Mouse (Mus musculus): Measurements from ENCODE around the gene Cdh13. TPM values are rescaled to one million over a fixed set of nuclear protein-coding genes. Genes with fewer than 3 reads are reported as not detected.

The Cdh13 gene
- polyA plus RNA-seq, 1 experiment from 2014 or later = 2.4 TPM

DNA sequence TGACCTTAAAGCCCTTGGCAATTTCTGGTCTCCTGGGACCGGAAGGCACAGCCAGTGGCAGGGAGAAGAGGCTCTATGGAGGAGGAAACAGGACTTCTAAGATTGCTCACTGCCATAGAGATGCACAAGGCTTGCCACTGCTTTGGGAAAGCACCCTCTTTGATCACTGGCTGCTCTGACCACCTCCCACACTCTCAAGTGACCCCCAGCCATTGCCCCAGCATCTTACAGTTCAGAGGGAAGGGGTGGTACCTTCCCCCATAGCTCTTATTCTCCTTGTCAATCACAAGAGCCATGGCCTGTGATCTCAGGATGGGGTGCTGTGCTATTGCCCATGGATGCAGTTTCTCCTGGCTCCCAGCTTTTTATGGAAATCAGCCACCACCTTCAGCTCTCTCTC, 406.3 kb downstream of the Cdh13 start:
- Histone ChIP-seq H3K4me3 (no peak overlapping the region), H3K4me1 (no peaks in the 10 kb centered on the region), H3K9me3 (no peaks in the 10 kb centered on the region), H3K27ac (replicated peaks) (no peak overlapping the region), H3K27me3 (replicated peaks; ENCODE audit: low read depth, poor library complexity, severe bottlenecking) (no peaks in the 10 kb centered on the region), H3K36me3 (replicated peaks) (no peaks in the 10 kb centered on the region)
- WGBS = 80% methylated on average over 1 of the region's 1 CpGs
- DNase-seq (ENCODE audit: low spot score) = no peak

DNA sequence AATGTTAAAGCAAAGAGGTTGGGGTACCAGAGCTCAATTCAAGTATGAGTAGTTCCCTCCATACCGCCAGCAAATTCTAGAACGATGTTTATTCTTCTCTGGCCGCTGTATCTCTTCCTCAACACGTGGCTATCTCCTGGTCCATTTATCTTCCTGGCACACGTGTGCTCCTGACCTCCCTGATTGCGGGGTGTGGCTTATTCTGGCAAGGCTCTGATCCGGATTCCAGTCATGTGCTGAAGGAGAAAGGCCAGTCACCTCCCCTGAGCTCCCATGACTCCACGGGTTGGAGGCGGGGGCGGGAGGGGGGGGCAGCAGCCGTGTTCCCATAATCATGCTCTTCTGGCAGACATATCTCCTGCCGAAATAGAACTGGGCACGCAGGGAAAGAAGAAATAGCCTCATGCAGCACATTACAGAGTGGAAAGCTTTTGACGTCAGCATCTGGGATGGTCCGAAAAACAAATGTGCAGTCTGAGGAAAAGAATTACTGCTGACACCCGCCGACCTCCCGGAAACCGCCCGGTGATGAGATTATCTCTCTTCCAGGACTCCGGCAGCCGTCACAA, 417.9 kb downstream of the Cdh13 start:
- Histone ChIP-seq H3K4me1 (no peaks in the 10 kb centered on the region), H3K27me3 (replicated peaks; ENCODE audit: low read depth, poor library complexity, severe bottlenecking) (no peaks in the 10 kb centered on the region), H3K4me3 (no peak overlapping the region), H3K36me3 (replicated peaks) (no peaks in the 10 kb centered on the region), H3K9me3 (0 out of 2 replicates have a peak, but pooled peaks cover 7% of the 10 kb centered on the region), H3K27ac (replicated peaks) (no peak overlapping the region)
- DNase-seq (ENCODE audit: low spot score) = no peak
- WGBS = 89% methylated on average over 22 of the region's 22 CpGs

DNA sequence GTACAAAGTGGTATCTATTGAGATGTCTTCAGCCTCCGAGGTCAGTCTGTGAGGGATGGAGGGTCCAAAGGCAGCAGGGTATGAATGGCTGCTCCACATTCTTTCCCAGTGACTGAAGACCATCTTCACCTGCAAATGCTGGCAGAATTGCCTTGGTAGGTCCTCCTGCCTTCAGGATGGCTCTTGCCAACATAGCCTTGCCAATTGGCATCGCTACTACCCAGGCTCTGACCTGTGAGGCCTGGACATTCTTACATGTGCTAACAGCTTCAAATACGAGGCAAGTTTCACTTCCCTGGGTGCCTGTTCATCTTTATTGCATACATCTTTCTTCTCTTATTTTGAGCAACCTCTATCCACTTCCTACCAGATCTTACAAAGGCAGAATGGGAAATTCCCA, 425.8 kb downstream of the Cdh13 start:
- no peaks in the 10 kb centered on the region for H3K27me3 ChIP-seq (replicated peaks; ENCODE audit: low read depth, poor library complexity, severe bottlenecking)
- no peak for DNase-seq (ENCODE audit: low spot score)
- 88% methylated on average over 3 of the region's 3 CpGs for WGBS

DNA sequence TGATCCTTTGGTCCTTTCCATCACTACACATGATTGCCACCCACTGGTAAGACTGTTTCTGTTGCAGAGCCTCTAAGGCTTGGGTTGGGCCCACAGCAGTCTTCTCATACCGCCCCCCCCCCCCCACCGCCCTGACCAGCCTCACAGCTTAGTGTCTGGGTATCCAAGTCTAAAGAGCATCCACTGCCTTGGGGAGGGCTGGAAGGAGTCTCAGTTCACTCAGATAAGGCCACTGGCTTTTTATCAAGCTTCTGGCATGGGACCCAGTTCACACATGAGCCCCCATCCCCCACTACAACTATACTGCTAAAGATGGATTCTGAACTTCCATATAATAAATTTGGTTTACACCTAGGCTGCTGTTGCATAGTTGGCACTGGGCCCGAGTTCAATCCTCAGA, 428.1 kb downstream of the Cdh13 start:
- Histone ChIP-seq H3K36me3 (replicated peaks) (no peaks in the 10 kb centered on the region), H3K27me3 (replicated peaks; ENCODE audit: low read depth, poor library complexity, severe bottlenecking) (no peaks in the 10 kb centered on the region), H3K4me1 (no peaks in the 10 kb centered on the region), H3K27ac (replicated peaks) (no peak overlapping the region), H3K4me3 (no peak overlapping the region), H3K9me3 (no peaks in the 10 kb centered on the region)
- 83% methylated on average over 3 of the region's 3 CpGs for WGBS
- no peak for DNase-seq (ENCODE audit: low spot score)

More for the DNA sequence above, 425.8 kb downstream of the Cdh13 start:
- H3K4me1 ChIP-seq = no peaks in the 10 kb centered on the region
- H3K4me3 ChIP-seq = no peak overlapping the region
- no peaks in the 10 kb centered on the region for H3K9me3 ChIP-seq
- H3K27ac ChIP-seq (replicated peaks) = no peak overlapping the region
- H3K36me3 ChIP-seq (replicated peaks) = no peaks in the 10 kb centered on the region

DNA sequence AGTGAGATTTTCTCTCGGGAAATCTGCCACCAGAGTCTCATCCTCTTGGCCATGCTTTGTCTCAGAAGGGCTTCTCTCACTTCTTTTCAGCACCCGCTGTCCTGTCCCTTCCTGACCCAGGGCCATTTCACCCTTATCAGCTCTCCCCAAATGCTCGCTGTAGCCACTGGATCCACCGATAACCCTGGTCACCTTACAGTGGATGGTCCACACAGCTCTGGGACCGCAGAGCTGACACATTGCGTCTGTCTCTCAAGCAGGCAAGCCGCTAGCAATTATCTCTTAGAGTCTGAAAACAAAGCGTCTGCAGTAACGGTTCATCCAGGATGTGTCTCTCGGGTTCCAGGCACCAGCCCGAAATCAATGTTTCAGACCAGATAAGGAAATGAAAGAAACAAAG, 429.6 kb downstream of the Cdh13 start:
- DNase-seq (ENCODE audit: low spot score) = no peak
- Histone ChIP-seq H3K36me3 (replicated peaks) (no peaks in the 10 kb centered on the region), H3K9me3 (no peaks in the 10 kb centered on the region), H3K4me1 (no peaks in the 10 kb centered on the region), H3K27me3 (replicated peaks; ENCODE audit: low read depth, poor library complexity, severe bottlenecking) (no peaks in the 10 kb centered on the region), H3K27ac (replicated peaks) (no peak overlapping the region), H3K4me3 (no peak overlapping the region)
- WGBS = 75% methylated on average over 11 of the region's 11 CpGs

DNA sequence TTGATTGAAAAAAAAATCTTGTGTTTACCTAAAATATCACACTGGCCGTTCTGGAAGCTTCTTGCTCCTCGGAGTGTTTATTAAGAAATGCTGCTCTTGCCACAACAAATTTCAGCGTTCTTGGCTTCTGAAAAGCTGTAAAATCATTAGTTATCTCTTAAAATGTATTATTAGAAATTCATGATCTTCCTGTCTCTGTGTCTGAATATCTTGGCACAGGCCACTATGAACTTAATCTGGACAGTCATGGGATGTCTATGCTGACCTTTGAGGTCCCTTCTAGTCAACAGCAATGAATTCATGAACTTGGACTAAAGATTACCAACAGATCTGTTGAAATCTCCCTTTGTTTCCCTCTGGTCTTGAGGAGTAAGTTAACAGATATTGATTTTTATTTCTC, 430.1 kb downstream of the Cdh13 start:
- no peaks in the 10 kb centered on the region for H3K36me3 ChIP-seq (replicated peaks)
- WGBS = 91% methylated on average over 3 of the region's 3 CpGs
- no peak overlapping the region for H3K4me3 ChIP-seq
- H3K4me1 ChIP-seq = no peaks in the 10 kb centered on the region
- no peaks in the 10 kb centered on the region for H3K9me3 ChIP-seq
- H3K27me3 ChIP-seq (replicated peaks; ENCODE audit: low read depth, poor library complexity, severe bottlenecking) = no peaks in the 10 kb centered on the region
- no peak overlapping the region for H3K27ac ChIP-seq (replicated peaks)
- DNase-seq (ENCODE audit: low spot score) = no peak

DNA sequence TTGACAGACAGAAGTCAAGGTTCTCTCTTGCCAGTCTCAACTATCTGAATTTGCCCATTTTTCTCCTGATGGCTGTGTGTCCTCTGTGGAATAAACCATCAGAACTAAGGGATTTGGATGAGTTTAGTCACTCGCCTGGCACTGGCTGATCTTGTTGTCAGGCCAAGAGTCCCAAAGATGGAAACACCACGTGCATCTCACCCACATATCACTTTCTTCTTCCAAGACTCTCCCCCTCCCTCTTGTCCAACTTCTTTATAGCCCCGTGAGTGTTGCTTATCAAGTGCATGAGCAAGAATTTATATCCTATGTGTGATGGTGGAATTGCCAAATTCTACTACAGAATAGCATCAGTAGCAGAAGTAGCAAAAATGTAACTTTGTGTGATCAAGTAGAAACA, 439.4 kb downstream of the Cdh13 start:
- Histone ChIP-seq H3K27ac (replicated peaks) (no peak overlapping the region), H3K4me1 (no peaks in the 10 kb centered on the region), H3K27me3 (replicated peaks; ENCODE audit: low read depth, poor library complexity, severe bottlenecking) (no peaks in the 10 kb centered on the region), H3K36me3 (replicated peaks) (no peaks in the 10 kb centered on the region), H3K9me3 (no peaks in the 10 kb centered on the region), H3K4me3 (no peak overlapping the region)
- no peak for DNase-seq (ENCODE audit: low spot score)
- WGBS = 81% methylated on average over 3 of the region's 3 CpGs

DNA sequence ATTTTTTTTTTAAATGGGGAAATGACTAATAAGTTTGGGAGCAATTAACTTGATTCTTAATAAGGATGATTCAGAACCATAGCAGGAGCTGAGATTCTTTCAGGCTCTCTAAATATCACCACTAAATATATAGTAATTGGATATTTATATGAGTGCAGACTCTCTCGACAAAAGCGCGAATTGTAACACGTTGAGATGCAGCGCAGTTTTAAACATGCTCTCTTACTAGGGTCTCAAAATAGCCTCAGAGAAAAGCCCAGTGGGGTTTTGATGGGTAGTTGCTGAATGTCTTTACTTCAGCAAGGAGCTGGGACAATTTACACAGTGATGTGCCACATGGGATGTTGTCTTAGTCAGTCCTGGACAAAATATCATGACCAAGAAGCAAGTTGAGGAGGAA, 442.1 kb downstream of the Cdh13 start:
- Histone ChIP-seq H3K36me3 (replicated peaks) (no peaks in the 10 kb centered on the region), H3K27me3 (replicated peaks; ENCODE audit: low read depth, poor library complexity, severe bottlenecking) (no peaks in the 10 kb centered on the region), H3K4me1 (no peaks in the 10 kb centered on the region), H3K9me3 (no peaks in the 10 kb centered on the region), H3K27ac (replicated peaks) (no peak overlapping the region), H3K4me3 (no peak overlapping the region)
- 95% methylated on average over 5 of the region's 5 CpGs for WGBS
- no peak for DNase-seq (ENCODE audit: low spot score)

DNA sequence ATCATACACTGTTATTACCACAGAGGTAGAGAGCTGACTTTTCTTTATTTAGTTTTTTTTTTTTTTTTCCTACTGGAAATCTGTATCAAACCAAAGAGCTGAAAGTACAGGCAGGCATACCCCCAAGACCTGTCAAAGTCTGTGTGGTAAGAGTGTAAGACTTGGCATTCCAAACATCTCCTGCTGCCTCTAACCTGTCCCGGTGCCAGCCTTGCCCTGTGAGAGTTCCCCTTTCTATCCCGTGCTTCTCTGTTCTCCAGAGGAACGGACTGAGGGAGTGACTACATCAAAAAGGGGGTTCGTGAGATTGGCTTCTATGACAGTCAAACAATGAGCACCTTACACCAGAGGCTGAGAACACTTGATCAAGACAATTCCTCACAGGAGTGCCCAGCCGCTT, 458.2 kb downstream of the Cdh13 start:
- H3K4me1 ChIP-seq = no peaks in the 10 kb centered on the region
- no peak for DNase-seq (ENCODE audit: low spot score)
- no peaks in the 10 kb centered on the region for H3K27me3 ChIP-seq (replicated peaks; ENCODE audit: low read depth, poor library complexity, severe bottlenecking)
- H3K27ac ChIP-seq (replicated peaks) = no peak overlapping the region
- 86% methylated on average over 5 of the region's 5 CpGs for WGBS
- H3K9me3 ChIP-seq = no peaks in the 10 kb centered on the region
- no peaks in the 10 kb centered on the region for H3K36me3 ChIP-seq (replicated peaks)
- H3K4me3 ChIP-seq = no peak overlapping the region

DNA sequence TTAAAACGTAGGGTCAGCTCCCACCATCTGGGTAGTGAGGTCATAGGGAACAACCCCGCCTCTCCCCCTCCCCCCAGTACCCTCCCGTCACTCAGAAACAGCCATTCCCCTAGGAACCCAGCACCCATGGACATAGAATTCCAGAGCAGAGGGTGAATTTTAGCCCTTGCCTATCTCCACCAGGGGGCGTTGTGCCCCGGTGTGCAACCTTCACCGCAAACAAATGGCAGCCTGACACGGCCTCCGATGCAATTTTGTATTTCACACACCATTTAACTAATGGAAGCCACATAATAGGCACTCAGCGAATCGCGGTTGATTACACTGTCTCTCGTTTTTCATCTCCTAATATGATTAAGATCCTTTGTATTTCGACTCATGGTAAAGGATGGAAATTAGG, 461.5 kb downstream of the Cdh13 start:
- H3K27me3 ChIP-seq (replicated peaks; ENCODE audit: low read depth, poor library complexity, severe bottlenecking) = no peaks in the 10 kb centered on the region
- H3K27ac ChIP-seq (replicated peaks) = no peak overlapping the region
- H3K4me1 ChIP-seq = no peaks in the 10 kb centered on the region
- H3K36me3 ChIP-seq (replicated peaks) = no peaks in the 10 kb centered on the region
- H3K9me3 ChIP-seq = no peaks in the 10 kb centered on the region
- H3K4me3 ChIP-seq = no peak overlapping the region
- 88% methylated on average over 13 of the region's 13 CpGs for WGBS
- DNase-seq (ENCODE audit: low spot score) = no peak

DNA sequence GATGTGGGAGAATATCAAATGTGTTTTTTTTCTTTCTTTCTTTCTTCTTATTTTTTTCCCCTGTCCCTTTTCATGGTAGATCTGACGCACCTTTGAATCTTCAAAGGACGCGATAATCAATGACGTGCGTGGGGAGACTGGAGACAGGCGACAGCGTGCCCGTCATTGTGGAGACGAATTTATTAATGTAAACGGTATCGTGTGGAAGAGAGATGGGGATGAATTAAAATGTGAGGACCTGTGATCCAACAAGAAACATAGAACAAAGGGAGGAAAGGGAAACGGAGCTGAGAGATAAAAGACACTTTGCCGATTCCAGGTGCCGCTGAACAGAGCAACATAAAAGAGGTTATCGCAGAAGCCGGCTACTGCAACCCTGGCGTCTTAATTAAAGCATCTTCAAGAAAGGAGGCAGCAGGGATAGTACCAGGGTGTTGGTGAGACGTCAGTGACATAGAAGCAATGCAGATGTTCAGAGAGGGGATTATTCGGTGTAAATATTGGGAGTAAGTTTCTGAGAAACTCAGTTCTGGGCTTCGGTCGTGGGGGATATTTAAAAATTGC, 464.6 kb downstream of the Cdh13 start:
- WGBS = 93% methylated on average over 21 of the region's 21 CpGs
- no peak overlapping the region for H3K4me3 ChIP-seq
- H3K27me3 ChIP-seq (replicated peaks; ENCODE audit: low read depth, poor library complexity, severe bottlenecking) = no peaks in the 10 kb centered on the region
- no peaks in the 10 kb centered on the region for H3K36me3 ChIP-seq (replicated peaks)
- H3K9me3 ChIP-seq = no peaks in the 10 kb centered on the region
- H3K4me1 ChIP-seq = no peaks in the 10 kb centered on the region
- DNase-seq (ENCODE audit: low spot score) = no peak
- no peak overlapping the region for H3K27ac ChIP-seq (replicated peaks)

DNA sequence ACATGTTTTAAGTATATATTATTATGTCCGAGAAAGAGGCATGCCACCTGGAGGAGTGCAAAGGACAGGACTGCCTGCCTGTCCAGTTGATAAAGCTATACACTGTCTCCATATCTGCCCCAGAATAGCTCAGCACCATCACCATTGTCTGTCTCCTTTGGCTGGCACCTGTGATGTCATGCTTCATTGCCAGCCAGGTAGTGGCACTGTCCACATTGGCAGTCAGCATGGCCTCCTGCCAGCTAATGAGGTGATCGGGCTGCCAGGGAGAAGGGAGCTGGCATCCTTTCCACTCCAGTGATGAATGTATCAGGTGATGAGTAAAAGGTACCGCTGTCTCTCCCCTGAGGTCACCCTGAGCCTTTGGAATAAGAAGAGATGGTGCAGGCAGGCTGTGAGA, 465.7 kb downstream of the Cdh13 start:
- Histone ChIP-seq H3K36me3 (replicated peaks) (no peaks in the 10 kb centered on the region), H3K27ac (replicated peaks) (no peak overlapping the region), H3K27me3 (replicated peaks; ENCODE audit: low read depth, poor library complexity, severe bottlenecking) (no peaks in the 10 kb centered on the region), H3K4me1 (no peaks in the 10 kb centered on the region), H3K9me3 (no peaks in the 10 kb centered on the region), H3K4me3 (no peak overlapping the region)
- WGBS = 83% methylated on average over 3 of the region's 3 CpGs
- no peak for DNase-seq (ENCODE audit: low spot score)

DNA sequence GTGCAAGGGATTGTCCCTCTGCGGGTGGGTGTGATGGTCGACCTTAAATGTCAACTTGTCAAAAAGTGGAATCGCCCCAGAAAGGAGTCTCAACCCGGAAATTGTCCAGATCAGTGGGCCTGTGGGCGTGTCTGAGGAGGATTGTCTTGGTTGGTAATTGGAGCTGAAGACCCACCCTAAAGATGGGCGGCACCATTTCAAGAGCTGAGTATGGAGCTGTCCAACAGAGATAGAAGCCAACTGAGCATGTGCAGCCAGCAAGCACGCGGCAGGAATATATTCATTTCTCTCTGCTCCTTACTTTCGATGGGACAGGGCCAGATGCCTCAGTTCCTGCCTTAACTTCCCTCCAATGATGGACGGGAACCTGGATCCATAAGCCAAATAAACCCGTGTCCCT, 466.3 kb downstream of the Cdh13 start:
- Histone ChIP-seq H3K9me3 (no peaks in the 10 kb centered on the region), H3K36me3 (replicated peaks) (no peaks in the 10 kb centered on the region), H3K4me3 (no peak overlapping the region), H3K27me3 (replicated peaks; ENCODE audit: low read depth, poor library complexity, severe bottlenecking) (no peaks in the 10 kb centered on the region), H3K4me1 (no peaks in the 10 kb centered on the region), H3K27ac (replicated peaks) (no peak overlapping the region)
- WGBS = 86% methylated on average over 11 of the region's 11 CpGs
- no peak for DNase-seq (ENCODE audit: low spot score)
